Mouse (Mus musculus): Measurements from ENCODE around the gene Olfr1291-ps1.

Olfr1291-ps1 gene

DNA sequence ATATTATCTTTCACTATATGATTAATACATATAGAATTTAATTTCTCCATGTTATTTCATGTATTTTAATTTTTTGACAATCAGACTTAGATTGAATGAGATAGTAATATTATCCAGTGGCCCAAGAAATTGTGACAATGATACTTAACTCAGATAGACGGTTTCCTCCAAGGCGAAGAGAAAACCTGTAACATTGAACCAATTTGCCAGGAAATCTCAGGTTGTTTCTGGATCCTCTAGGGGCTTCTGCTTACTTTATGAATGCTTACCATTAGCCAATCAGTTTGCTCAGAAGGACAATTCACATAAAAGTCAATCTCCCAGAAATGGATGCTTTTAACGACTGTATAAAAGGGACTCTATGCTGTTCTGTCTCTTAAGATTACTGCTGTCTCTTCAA lies at the start of gene Olfr1291-ps1:
TSS of gene Olfr1291-ps1 (plus strand) at position 301 of the 400 bp plus-strand sequence.
- TF ChIP-seq GATA4 (IDR thresholded peaks at IDR 0.05; ENCODE audit: insufficient replicate concordance, low read length): no peak

DNA sequence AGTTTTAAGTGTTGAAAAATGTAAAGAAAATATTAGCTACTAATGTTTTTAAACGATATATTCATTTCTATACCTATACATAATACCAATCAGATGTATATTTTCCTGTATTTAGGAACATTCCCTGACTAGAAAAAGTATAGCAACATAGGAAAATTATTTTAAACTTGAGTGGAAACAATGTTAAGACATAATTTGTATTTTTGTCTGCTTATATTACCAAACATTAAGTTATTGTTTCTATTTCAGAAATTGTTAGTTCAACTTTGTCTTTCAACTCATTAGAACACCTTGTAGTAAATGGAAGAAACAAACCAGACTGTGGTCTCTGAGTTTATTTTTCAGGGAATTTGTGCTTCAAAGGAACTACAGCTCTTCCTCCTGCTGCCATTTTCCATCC lies 48.1 kb upstream of the Olfr1291-ps1 start, which contains the start of gene Olfr1287:
TSS of gene Olfr1287 (plus strand) at position 301 of the 400 bp plus-strand sequence.
- no peak for TF ChIP-seq GATA4 (IDR thresholded peaks at IDR 0.05; ENCODE audit: insufficient replicate concordance, low read length)

DNA sequence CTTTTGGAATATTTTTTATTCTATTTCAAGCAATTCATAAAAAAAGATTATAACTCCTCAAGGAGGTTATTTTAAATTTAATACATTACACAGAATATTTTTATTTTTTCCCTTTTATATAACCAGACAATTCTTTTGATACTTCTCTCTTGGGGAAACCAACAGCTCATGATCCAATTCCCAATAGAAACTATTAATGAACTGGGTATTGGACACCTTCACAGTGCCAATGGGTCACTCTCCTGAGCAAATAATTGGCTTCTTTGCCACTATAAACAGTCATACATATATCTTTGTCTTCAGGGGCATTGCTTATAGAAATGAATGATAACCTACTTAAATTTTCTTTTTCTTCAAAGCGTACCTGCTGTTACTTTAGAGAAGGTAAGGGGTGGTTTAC lies 23.2 kb upstream of the Olfr1291-ps1 start, which contains the start of gene Olfr1288:
TSS of gene Olfr1288 (plus strand) at position 301 of the 400 bp plus-strand sequence.
- no peak for TF ChIP-seq GATA4 (IDR thresholded peaks at IDR 0.05; ENCODE audit: insufficient replicate concordance, low read length)

DNA sequence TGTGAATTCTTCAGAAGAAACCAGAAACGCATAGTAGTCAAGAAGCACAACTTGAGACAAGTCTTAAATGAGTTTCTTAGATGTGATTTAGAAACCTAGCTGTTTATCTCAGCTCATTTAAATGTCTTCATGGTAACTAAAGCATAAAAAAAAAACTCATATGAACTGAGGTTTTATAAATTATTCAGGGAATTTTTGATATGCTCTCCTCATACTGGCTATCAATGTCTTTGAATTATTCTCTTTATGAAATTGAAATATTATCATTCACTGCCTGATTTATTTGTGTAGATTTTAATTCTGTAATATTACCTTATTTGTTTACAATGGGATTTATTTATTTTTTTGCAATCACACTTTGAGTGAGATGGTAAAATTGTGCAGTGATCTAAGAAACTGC lies 16.5 kb upstream of the Olfr1291-ps1 start, which contains the start of gene Olfr1289:
TSS of gene Olfr1289 (plus strand) at position 301 of the 400 bp plus-strand sequence.
- TF ChIP-seq GATA4 (IDR thresholded peaks at IDR 0.05; ENCODE audit: insufficient replicate concordance, low read length): no peak

DNA sequence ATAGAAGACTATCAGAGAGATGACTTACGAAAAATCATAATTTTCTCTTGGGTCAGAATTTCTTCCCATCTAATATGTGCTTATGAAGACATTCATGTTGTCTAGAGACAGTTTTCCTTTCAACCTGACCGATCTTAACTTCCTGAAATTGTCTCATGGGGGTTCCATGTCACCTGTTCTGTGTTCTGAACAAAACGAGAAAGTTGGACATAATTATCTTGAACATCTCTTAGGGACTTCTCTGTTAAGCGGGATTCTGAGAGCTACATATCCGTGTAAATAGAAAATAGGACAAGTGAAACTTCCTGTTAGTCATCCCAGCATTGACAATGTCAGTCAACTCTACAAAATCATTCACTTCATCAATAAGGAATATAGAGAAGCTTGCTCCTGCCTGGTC lies 3.3 kb upstream of the Olfr1291-ps1 start, which contains the start of gene Olfr1290:
TSS of gene Olfr1290 (minus strand) at position 101 of the 400 bp plus-strand sequence.
- no peak for TF ChIP-seq GATA4 (IDR thresholded peaks at IDR 0.05; ENCODE audit: insufficient replicate concordance, low read length)

DNA sequence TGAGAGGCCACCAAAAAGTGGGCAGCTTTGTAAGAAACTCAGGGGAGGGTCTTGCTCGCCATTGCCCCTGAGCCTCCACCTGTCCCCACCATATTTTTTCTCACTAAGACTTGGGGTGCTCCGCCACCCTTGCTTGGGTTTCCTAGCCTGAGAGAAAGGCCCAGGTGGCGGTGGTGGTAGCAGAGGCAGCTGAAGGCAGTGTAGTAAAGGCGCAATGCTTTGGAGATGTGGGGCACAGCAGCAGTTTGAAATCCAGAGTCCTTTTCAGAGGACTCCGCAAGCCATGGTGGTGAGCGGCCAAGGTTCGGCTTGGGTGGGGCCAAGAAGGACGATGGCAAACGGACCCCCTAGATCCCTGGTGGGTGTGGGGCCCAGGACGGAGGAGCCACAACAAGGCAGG lies 20.5 kb downstream of the Olfr1291-ps1 start:
- no peak for TF ChIP-seq GATA4 (IDR thresholded peaks at IDR 0.05; ENCODE audit: insufficient replicate concordance, low read length)

DNA sequence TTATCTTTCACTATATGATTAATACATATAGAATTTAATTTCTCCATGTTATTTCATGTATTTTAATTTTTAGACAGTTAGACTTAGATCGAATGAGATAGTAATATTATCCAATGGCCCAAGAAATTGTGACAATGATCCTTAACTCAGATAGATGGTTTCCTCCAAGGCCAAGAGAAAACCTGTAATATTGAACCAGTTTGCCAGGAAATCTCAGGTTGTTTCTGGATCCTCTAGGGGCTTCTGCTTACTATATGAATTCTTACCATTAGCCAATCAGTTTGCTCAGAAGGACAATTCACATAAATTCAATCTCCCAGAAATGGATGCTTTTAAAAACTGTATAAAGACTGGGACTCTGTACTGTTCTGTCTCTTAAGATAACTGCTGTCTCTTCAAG lies 27.9 kb downstream of the Olfr1291-ps1 start, which contains the start of gene Olfr1293-ps:
TSS of gene Olfr1293-ps (plus strand) at position 301 of the 400 bp plus-strand sequence.
- no peak for TF ChIP-seq GATA4 (IDR thresholded peaks at IDR 0.05; ENCODE audit: insufficient replicate concordance, low read length)

DNA sequence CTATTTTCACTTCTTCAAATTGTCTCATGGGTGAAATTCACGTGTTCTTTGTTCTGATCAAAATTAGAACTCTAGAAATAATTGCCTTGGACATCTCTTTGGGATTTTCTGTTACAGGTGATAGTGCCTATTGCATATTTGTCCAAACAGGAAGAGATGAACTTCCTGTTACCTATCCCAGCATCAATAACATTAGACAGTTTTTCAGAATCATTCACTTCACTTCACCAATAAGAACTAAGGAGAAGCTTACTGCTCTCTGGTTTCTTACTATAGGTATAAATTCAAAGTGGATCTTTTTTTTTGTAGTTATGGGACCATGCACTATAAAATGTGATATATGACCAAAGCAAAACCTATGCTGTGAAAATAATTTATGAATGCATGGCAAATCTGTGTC lies 43.2 kb downstream of the Olfr1291-ps1 start, which contains the start of gene Olfr1294:
TSS of gene Olfr1294 (minus strand) at position 101 of the 400 bp plus-strand sequence.
- no peak for TF ChIP-seq GATA4 (IDR thresholded peaks at IDR 0.05; ENCODE audit: insufficient replicate concordance, low read length)
